Mouse (Mus musculus): ENCODE data around the gene Nell1. TPM values are rescaled to one million over a fixed set of nuclear protein-coding genes. Genes with fewer than 3 reads are reported as not detected.
"Not testable (repeated sequence)": the region's sequence is repeated elsewhere in the genome, so short reads cannot be mapped to it uniquely, and the experiment has no call there.

Nell1 gene
- polyA plus RNA-seq (2012; rRNA removed) = 0.23 and 0.26 TPM in 2 replicates

- DNase-seq (ENCODE audit: low read depth) = no peak
Observed at GRCm38 (mm10) chr7:49974841-49975440, at the start of gene Nell1. Nell1 (plus strand) TSS chr7:49974864.

DNA sequence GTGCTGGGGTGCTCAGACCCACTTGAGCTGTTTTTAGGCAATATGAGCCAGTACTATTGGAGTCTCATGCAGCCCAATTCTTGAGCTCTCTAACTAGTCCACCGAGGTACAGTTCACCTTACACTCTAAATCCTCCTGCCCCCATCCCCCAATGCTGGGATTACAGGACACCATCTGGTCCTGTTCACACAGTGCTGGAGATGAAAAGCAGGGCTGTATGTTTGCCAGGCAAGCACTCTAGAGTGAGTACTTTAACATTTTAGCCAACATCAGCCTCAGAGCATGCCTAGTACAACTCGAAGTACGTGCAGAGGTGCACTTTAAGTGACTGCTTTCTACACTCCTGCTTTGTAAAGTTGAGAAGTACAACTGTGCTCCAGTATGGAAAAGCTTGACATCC is 46.1 kb upstream of the Nell1 start:
- no peak for DNase-seq (ENCODE audit: low read depth)

GRCm38 (mm10) chr7:49929999-49930398 is 44.7 kb upstream of the Nell1 start:
- no peak for DNase-seq (ENCODE audit: low read depth)

- not testable (repeated sequence) for DNase-seq (ENCODE audit: low read depth)
Observed at GRCm38 (mm10) chr7:49933386-49934115, 41.1 kb upstream of the Nell1 start.

GRCm38 (mm10) chr7:49936821-49937220 is 37.8 kb upstream of the Nell1 start:
- DNase-seq (ENCODE audit: low read depth) = no peak

DNA sequence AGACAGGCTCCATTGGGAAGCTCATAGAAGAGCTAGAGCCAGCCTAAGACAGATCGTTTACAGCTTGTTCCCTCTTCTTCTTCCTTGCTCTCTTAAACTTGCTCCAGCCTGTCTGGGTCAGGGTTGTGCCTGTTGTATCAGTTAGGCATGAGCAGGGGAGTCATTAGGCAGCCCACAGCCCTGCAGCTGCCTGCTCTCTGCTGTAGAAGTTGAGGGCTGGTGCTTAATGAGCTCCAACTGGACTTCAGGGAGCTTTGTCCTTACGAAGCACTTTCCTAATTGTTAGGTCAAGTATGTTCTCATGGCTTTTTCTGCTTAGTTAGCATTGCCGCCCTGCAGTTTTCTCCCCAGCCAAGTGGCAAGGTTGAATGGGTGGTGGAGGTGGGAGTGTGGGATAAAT is 32.6 kb upstream of the Nell1 start:
- no peak for DNase-seq (ENCODE audit: low read depth)

GRCm38 (mm10) chr7:49942490-49942889 is 32.2 kb upstream of the Nell1 start:
- no peak for DNase-seq (ENCODE audit: low read depth)

GRCm38 (mm10) chr7:49946691-49947090 is 28.0 kb upstream of the Nell1 start:
- no peak for DNase-seq (ENCODE audit: low read depth)

DNA sequence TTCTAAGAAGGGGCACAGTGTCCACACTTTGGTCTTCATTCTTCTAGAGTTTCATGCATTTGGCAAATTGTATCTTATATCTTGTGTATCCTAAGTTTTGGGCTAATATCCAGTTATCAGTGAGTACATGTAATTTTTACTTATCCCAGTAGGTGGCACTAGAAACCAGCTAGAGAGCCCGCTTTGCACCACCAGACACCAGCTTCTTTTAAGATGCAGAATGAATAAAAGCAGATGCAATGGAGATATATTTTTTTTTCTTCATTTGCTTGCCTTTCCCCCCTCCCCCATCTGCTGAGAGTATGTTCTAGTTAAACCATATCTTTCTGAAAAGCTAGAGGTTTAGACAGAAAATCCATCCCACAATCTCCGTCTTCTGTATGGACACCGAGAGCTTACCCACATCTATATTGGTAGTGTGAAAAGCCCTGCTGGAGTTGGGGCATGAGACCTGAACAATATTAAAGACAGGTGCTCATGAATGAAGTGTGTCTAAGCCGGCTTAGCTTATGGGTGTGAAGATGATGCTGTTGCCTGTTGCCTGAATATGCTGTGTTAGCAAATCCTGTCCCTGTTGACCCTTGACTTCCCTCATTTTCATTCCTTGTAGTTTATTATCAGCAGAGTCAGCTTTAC is 21.0 kb upstream of the Nell1 start:
- no peak for DNase-seq (ENCODE audit: low read depth)

DNA sequence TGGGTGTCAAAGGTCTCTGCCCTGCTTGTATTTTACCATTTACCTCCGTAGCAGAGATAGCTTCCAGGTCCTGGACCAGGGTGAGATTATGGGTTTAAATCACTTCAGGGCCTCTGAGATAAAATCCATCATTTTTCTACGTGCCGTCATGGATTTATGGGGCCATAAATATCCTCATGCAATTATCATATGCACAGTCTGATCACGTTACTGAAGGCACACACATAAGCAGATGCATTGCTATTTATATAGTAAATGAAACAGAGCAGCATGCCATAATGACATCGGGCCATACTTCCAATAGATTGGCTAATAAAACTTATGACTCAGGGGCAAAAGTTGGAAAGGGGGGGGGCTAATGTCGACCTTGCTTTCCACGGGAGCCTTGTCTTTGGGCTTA is 19.8 kb upstream of the Nell1 start:
- no peak for DNase-seq (ENCODE audit: low read depth)

- DNase-seq (ENCODE audit: low read depth) = no peak
Observed at GRCm38 (mm10) chr7:49957142-49957541, 17.5 kb upstream of the Nell1 start.

- no peak for DNase-seq (ENCODE audit: low read depth)
Observed at GRCm38 (mm10) chr7:49963764-49964163, 10.9 kb upstream of the Nell1 start.

DNA sequence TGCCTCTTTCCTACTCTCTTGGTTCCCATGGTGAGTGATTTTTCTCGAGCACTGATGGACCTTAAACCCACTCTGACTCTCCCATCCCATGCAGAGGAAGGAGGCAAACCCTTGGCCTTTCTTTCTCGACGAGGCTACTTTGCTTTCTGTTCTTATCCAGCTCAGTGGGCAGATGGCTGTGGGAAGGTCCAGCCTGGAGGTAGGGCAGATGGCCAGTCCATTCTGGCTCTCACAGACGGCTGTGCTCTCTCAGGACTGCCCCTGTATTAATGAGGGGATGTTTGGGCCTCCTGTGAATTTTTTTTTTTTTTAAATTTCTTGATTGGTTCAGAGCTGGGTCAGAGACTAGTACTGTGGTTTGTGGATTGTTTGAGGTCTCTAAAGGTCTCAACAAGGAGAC is 5.1 kb upstream of the Nell1 start:
- DNase-seq (ENCODE audit: low read depth) = no peak

DNA sequence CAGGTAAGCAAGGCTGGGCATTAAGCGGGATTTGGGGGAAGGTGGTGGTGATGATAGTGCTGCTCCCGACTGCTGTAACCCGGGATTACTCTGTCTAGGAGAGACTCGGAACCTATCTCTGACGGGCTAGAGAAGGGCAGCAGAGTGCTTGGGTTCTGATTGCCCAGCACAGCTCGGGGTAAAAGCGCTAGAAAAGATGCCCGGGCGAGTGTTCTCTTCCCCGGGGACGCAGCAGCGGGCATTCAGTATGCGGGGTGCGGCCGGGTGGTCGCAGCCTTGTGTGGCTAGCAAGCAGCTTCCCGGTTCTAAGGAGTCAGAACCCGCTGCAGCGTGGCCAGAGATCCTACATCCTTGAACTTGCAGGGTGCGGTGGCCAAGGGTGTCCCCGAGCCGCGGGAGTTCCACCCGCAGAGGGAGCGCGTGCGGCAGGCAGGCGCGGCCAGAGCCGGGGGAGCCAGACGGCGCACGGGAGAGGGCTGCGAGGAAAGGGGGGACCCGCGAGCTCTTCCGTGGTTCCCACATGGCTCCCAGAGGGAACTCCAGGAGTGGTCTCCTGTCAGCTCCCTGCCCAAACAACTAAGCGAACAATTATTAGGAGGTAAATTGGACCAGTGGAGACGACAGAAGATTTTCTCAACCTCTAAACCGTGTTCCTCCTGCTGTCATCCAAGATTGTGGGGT is 917 bp downstream of the Nell1 start:
- no peak for DNase-seq (ENCODE audit: low read depth)

- no peak for DNase-seq (ENCODE audit: low read depth)
Observed at GRCm38 (mm10) chr7:49981511-49982227, 7.0 kb downstream of the Nell1 start.

- no peak for DNase-seq (ENCODE audit: low read depth)
Observed at GRCm38 (mm10) chr7:49984698-49985097, 10.0 kb downstream of the Nell1 start.

DNA sequence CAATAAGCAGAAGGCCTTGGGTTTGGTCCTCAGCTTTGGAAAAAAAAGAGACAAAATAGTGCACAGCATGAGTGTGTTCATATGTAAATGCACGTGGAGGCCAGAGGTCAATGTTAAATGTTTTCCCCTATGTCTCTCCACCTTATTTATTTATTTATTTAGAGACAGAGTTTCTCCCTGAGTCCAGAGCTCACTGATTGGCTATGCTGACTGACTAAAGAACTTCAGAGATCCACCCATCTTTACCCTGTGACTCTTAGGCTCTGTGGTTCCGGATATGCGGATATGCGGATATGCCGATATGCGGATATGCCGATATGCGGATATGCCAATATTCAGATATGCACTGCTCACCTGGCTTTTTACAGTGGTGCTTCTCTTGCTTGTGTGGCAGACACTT is 11.3 kb downstream of the Nell1 start:
- no peak for DNase-seq (ENCODE audit: low read depth)

GRCm38 (mm10) chr7:49999321-49999720 is 24.7 kb downstream of the Nell1 start:
- DNase-seq (ENCODE audit: low read depth) = no peak

DNA sequence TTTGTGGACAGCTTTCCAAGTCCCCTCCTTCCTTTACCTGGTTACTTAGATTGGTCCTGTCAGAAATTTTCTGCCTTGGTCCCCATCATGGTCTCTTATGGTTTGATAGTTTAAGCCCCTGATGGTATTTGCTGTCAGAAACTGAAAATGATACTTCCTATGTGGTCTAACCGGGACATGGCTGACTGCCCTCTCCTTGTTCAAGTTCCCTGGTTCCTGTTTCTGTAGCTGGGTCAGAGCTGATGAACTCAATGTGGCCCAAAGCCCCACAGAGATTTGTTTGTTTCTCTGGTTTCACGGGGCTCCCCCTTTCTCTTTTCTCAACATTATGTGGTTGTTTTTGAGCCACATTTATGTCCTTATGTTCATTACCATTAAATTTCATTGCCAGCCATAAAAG is 30.6 kb downstream of the Nell1 start:
- DNase-seq (ENCODE audit: low read depth) = no peak

DNA sequence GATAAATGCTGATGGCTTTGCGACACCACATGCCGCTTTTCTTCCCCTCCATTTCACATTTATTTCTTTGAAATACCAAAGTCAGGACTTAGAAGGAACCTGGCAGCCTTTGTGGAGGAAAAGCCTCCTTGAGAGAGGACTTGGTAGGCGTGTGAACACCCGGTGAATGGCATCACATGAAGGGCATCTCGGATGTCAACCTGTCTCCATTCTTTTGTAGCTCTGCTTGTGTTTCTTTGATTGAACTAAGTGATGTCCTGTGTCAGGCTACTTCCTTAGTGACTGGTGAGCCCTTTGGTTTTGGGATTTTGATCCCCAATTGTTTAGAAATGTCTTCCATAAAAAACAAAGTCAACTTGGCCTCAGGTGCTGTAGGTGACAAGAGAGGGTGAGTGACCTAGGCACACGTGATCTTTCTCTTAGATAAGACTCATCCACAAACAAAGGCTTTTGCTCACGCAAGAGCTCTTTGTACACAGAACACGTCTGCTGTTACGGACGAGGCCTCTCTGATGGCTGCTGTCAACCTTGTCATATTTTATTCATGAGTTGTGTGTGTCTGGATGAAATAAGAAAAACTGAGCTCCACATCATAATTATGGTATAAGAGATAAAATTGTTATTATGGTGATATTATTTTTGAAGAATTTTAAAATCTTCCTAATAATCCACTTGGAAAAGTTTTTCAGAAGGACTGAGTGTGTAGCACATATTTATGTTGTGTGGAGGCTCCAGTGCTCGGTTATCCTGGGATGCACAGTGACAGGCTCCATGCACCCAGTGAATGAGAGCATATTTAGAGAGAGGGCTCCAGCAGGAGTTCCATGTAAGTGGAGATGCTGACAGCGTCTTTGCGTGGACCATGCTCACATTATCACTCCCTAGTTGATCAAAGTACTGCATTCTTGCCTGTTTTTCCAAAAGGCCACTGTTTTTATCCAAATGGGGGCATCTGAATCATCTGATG is 60.8 kb downstream of the Nell1 start:
- no peak for DNase-seq (ENCODE audit: low read depth)

DNA sequence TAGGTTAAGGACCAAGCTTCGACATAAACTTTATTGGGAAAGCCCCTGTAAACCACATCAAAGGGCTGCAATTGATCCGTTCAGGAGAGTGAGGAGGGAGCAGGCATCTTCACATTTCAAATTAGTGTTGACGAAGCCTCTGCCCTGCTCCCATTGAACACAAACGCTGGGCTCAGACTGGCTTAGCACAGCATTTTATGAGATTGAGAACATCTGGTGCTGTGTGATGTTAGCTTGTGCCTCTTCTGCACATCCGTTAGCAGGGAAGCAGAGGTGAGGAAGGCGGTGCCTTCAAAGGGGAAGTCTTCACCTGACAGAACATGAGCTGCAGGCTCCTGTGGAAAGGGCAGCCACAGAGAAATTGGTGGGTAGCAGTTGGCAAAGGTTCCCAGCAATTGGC is 66.4 kb downstream of the Nell1 start:
- no peak for DNase-seq (ENCODE audit: low read depth)

Measured in gonadal fat pad, adult 2 months (tissue).